Mouse (Mus musculus) ES-Bruce4 (cell line): Measurements from ENCODE around the gene Plin1.

Experiments used
- CTCF ChIP-seq: IDR thresholded peaks from one replicate; pipeline ENCODE4 v1.8.1; 2011; ENCODE audit warnings: low read depth, low read length
- POLR2A ChIP-seq: IDR thresholded peaks from one replicate; pipeline ENCODE4 v1.8.1; 2011; ENCODE audit warnings: low read length; ENCODE audit not compliant: insufficient read depth

- no peak for TF ChIP-seq CTCF
- no peak for TF ChIP-seq POLR2A
Measured at GRCm38 (mm10) chr7:79696495-79696894, 36.2 kb downstream of the Plin1 start.
